Mouse (Mus musculus) monocyte, adult 5-6 weeks (primary cell): ENCODE data around the gene Gm45623. TPM values are rescaled to one million over a fixed set of nuclear protein-coding genes. Genes with fewer than 3 reads are reported as not detected.

Experiments used
- ATAC-seq: fragments of 153-309, 156-312 bp; replicated peaks from 2 replicates; pipeline ENCODE4 v1.8.0; 2017; ENCODE audit warnings: mild to moderate bottlenecking; ENCODE audit not compliant: low TSS enrichment, insufficient number of reproducible peaks, severe bottlenecking, poor library complexity, low FRiP score
- total RNA-seq: library from RNA; stranded (forward); fragments of 200-1000, 200-491, 200-594 nt; gene quantifications from 3 replicates; pipeline ENCODE4 v1.2.3, GENCODE M21; 2017

Gm45623 gene
- total RNA-seq, 1 experiment from 2014 or later = not detected

DNA sequence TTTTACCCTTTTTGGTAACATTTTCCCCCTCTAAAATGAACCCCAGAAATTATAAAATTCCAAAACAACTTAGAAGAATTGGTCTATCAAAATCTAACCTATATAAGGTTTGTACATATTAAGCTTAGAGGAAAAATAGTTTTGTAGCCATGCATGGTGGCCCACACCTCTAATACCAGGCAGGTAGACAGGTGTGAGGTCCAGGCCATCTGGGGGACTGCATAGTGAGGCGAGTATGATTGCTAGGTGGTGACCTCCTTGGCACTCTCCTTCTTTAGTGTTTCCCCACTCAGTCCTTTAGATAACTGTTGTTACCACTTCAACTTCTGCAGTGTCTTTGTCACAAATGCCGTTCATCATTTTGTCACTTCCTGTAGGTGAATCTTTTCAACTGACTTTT is 49.0 kb downstream of the Gm45623 start:
- no peak for ATAC-seq

DNA sequence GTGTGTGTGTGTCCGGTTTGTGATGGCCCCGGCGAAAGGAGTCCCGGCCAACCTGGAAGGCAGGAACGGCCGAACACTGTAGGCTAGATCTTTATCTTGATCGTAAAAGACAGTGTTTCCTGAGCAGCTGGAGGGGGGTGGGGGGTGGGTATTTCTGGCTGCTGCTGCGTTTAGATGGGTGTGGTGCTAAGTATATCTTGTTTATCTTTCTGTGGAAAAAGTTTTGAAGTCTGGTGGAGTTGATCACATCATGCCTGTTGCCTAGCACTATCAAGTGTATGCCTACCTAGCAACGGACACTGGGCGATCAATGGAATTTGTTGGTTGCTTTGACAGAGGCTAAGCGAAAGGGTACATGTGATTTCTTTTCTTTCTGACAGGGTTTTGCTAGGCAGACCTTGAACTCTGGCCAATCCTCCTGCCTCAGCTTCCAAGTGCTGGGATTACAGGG is 49.7 kb downstream of the Gm45623 start:
- no peak for ATAC-seq

DNA sequence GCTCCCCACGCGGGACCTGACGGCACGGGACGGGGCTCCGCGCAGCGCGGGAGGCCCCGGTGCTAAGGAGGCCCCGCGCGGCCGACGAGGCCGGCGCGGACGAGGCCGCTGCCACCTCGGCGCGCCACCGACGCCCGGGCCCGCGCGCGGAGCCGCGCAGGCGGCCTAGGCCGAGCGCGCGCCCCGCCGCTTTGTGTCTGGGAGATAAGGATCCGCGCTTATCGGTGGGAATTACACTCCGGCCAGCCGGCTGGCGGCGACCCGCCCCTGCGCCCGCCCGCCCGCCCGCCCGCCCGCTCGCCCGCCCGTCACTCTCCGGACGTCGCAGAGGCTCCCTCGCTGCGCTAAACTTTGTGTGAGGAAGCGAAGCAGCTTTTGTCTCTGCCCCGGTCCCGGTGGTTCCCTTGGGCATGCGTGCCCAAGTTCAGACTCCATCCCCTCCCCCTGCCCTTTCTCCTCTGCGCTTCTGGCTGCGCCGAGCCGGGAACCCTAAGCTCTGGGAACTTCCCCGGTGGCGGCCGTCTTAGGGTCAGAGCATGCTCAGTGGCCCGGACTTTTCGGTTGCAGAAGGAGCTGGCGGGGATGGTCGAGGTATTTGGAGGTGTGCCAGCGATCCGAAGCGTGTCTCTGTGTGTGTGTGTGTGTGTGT is 50.3 kb downstream of the Gm45623 start:
- 0 out of 2 replicates have a peak, but pooled peaks have one; percentile 7 for ATAC-seq

DNA sequence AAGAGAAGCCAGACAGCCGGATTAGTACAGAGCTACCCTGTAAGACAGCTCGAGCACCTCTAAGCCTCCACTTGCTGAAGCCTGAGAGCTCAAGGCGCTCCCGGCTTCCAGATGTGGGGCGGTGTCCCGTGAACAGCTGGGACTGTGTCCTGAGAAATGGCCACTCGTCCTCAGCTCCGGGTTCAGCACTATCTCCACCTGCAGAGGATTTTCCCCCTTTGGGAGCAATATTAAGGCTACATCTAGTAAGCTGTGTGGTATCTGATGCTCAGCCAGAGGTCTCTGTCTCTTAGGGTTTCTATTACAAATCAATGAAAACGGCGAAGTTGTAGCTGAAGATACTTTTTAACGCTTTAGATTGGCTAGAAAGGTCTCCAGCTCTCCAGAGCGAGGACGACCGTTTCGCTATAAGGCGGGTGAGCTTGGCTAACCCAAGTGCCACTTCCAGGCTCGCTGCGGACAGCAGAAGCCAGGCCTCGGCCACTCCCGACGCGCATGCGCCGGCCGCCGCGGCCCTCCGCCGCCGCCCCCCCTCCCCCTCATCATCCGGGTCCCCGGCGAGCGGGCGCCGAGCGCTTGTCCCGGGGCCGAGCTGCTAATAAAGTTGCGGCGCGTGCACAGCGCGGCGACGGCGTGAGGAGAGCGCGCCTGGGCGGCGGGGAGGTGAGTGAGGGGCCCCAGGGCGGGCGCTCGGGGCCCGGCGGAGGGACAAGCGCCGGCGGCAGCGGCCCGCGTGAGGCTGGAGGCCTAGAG is 51.0 kb downstream of the Gm45623 start, which contains the start of gene Smad5:
Gene Smad5, plus strand, starts transcription at position 542 of the 753 bp plus-strand sequence.
- peak; percentile 52; the same call in 1 of the 2 replicates for ATAC-seq

Other genes with a start within 250 kb of the Gm45623 start
- 0.57 TPM in 1 of 3 replicates, not detected in the others for gene Fbxl21, start 231.4 kb downstream of the Gm45623 start, total RNA-seq
- gene Lect2, start 205.3 kb downstream of the Gm45623 start, total RNA-seq = not detected in 3 replicates
- 73.8 to 154 TPM (median 152 TPM) in 3 replicates for gene Tgfbi, start 144.3 kb downstream of the Gm45623 start, total RNA-seq
- gene Smad5, start 50.8 kb downstream of the Gm45623 start, total RNA-seq = 19.5 to 20.2 TPM (median 19.5 TPM) in 3 replicates
- gene Trpc7, start 142.2 kb upstream of the Gm45623 start, total RNA-seq = not detected in 3 replicates